Mouse (Mus musculus) frontal cortex, postnatal 36 days (tissue): ENCODE results near the gene Inpp5f.

Experiments
- DNase-seq, 2 experiments: peaks; one replicate each; pipeline ENCODE4 v3.0.0; 2022; ENCODE audit warnings: low spot score in 2 of 2

The Inpp5f gene

DNA sequence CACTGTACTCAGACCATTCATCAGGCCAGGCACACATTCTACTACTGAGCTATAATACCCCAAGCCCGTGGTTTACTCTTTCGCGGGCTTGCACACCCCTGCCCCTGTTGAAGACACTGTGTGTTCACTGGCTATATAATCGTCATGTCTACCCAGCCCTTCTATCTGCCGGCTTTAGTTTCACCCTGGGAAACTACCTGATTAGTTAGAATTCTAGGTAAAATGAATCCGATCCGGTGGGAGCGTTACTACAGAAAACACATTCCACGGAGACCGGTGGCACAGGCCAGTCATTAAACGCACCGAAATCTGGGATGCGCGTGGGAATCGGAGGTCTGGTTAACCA, 128.0 kb downstream of the Inpp5f start:
- DNase-seq: no peak

DNA sequence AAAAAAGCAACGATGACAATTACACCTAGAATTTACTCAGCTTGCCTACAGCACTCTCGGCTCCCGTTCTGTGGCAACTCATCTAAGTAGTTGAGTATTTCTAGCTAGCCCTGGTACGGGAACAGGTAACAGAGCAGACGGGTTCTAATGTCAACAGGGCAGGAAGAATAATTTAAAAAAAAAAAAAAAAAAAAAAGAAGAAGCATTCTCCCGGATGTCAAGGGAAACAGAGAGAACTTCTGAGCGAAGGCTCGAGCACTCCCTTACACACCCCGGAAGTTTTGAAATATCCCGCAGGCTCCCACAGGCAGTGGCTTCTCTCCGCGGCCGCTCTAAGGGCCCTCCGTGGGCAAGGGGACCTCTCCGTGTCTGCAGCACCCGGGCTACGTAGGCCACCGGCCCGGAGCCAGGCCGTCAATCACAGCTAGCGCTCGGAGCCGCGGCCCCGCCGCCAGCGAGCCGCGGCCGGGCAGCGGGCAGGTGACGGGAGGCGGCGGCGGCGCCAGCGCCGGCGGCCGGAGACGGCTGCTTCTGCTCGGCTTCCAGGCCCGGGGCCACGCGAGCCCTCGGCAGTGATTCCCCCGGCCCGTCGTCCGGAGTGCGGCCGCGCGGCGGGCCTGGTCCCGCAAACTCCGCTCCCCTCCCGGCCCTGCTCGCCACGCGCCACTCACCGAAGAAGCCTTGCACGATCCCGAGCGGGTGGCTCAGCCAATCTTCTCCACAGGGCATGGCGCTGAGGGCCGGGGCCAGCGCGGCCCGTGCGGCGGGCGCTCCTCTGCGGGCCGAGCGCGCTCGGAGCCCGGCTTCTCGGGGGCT, 128.5 kb downstream of the Inpp5f start:
- peak; percentile 15 to 23 for DNase-seq

DNA sequence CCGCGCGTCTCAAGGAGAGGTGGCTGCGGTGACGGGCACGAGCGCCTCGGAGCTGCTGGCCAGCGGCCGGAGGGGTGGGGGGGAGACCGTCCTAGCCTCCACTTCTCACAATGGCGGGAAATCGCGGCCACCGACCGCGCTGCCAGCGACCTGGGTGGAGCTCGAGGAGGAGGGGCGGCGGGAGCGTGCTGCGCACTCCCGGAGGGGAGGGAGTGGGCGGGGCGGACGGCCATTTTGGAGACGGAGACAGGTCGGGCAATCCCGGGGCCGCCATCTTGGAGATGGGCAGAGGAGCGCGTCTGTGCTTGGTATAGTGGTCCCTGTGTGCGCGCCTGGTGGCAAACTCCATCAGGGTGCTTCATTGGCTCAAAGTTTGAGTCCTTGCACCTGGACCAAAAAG, 129.2 kb downstream of the Inpp5f start, which contains the start of gene Mcmbp:
TSS of gene Mcmbp (minus strand) at position 162 of the 400 bp plus-strand sequence.
- DNase-seq: peak; percentile 95 to 97

DNA sequence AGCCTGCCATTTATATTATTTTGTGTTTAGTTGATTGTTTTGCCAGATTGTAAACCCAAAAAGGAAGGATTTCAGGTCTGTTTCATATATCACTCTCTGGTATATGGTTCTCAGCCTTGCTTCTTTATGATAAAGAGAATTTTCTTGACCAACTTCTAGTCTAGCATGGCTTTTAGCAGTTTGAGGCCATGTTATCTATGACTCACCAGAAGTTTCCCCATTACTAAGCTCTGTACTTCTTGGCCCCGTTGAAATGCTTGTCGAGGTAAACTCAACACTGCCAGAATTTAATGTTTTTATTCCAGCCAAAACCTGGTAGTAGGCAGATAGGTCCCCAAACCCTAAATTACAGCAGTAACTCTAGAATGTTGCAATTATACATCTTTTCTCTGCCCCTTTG, 132.8 kb downstream of the Inpp5f start:
- no peak for DNase-seq

DNA sequence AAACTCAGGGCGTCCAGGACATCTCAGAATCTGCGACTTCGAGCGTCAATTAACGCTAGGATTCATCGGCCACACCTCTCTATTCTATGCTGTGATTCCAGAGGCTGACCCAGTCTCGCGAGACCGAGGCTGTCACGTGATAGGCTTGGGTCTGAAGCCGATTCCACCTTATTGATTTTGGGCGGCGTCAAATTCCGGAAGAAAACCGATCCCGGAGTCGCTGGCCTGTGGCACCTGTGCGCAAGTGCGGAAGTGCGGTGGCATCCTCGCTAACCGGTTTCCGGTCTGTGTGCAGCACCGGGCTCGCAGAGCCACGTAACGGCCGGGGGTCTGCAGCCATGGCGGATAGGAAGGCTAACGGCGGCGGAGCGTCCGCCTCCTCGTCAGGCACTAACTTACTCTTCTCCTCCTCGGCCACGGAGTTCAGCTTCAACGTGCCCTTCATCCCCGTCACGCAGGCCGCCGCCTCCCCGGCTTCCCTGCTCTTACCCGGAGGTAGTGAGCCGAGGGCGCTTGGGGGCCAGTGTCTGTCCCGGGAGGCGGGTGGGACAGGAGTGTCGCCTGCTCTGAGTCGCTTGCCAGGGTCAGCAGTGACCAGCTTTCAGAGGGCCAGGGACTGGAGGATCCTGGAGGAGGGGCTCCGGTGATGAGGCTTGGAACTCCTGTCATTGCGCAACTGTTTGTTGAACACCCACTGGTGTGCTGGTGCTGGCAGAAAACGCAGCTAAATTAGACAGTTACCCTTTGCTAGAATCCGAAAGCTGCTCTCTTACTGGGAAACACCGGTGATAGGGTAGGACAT, 133.8 kb downstream of the Inpp5f start, which contains the start of gene Sec23ip:
TSS of gene Sec23ip (plus strand) at position 260 of the 802 bp plus-strand sequence.
- DNase-seq: peak; percentile 98 to 99
